Mouse (Mus musculus) left cerebral cortex, adult 2 months (tissue): Measurements from ENCODE around the gene Brpf3. TPM values are rescaled to one million over a fixed set of nuclear protein-coding genes. Genes with fewer than 3 reads are reported as not detected.
"Not testable (repeated sequence)": the region's sequence is repeated elsewhere in the genome, so short reads cannot be mapped to it uniquely, and the experiment has no call there.

ENCODE experiments used
- DNase-seq, 2 experiments: peaks; one replicate each; pipeline ENCODE4 v3.0.0; 2021 to 2022; ENCODE audit warnings: low spot score in 2 of 2, mixed read lengths in 1 of 2; ENCODE audit errors: extremely low spot score in 1 of 2
- H3K27ac ChIP-seq: fragments of 200-600 bp; 2 replicates; pipeline ENCODE4 v1.8.1; 2022
- H3K4me3 ChIP-seq: fragments of 200-600 bp; 2 replicates; pipeline ENCODE4 v1.8.1; 2022
- CTCF ChIP-seq: fragments of 200-600 bp; IDR thresholded peaks from 2 replicates; pipeline ENCODE4 v1.8.1; 2022; ENCODE audit warnings: antibody characterized with exemption, mild to moderate bottlenecking, moderate library complexity
- intact Hi-C: fragments of 180-260 bp; cut with DNase I; formaldehyde crosslinking; loops from one replicate; pipeline ENCODE4 v1.15.1; 2025
- long read RNA-seq, 2 experiments: library from polyadenylated mRNA; stranded (forward); transcript quantifications; one replicate each; pipeline ENCODE4 v2.0.0; 2021; ENCODE audit warnings: borderline mapping rate in 2 of 2
- total RNA-seq, 2 experiments: library from RNA; stranded (reverse); gene quantifications; 2 replicates each; pipeline ENCODE4 v1.2.3; 2021

Brpf3 gene
- total RNA-seq = 10 to 100 TPM; 49.1 to 49.5 TPM
- long read RNA-seq, experiment 1, full-length matches to known transcripts = 6 of 21 reads
- long read RNA-seq, experiment 1, partial matches to known transcripts = 3 of 21 reads
- long read RNA-seq, experiment 1, other reads (novel, unspliced or antisense) = 12 of 21 reads
- long read RNA-seq, experiment 2, full-length matches to known transcripts = 7 of 21 reads
- long read RNA-seq, experiment 2, partial matches to known transcripts = 2 of 21 reads
- long read RNA-seq, experiment 2, other reads (novel, unspliced or antisense) = 12 of 21 reads

- TF ChIP-seq CTCF = peak; percentile 55
- intact Hi-C loops = loop anchor here (2.0 kb wide), 3 partner anchors 38 to 110 kb away; partner anchors contain the start of genes Mapk14 and Slc26a8
- DNase-seq = peak; percentile 75
- H3K27ac ChIP-seq = peak within 1 kb of the TSS; percentile 97
- H3K4me3 ChIP-seq = peak within 1 kb of the TSS; percentile 70
Measured at GRCm38 (mm10) chr17:28800671-28801412, at the start of gene Brpf3. Gene Brpf3 (plus strand): TSS chr17:28801090.

GRCm38 (mm10) chr17:28756447-28756846 is 44.4 kb upstream of the Brpf3 start:
- no peak overlapping the region for H3K27ac ChIP-seq
- DNase-seq = no peak
- no peak overlapping the region for H3K4me3 ChIP-seq
- TF ChIP-seq CTCF = no peak
- intact Hi-C loops = no loop called here

- TF ChIP-seq CTCF = no peak
- Histone ChIP-seq H3K27ac (no peak overlapping the region), H3K4me3 (no peak overlapping the region)
- no peak for DNase-seq
- intact Hi-C loops = no loop called here
Measured at GRCm38 (mm10) chr17:28757470-28757869, 43.4 kb upstream of the Brpf3 start.

DNA sequence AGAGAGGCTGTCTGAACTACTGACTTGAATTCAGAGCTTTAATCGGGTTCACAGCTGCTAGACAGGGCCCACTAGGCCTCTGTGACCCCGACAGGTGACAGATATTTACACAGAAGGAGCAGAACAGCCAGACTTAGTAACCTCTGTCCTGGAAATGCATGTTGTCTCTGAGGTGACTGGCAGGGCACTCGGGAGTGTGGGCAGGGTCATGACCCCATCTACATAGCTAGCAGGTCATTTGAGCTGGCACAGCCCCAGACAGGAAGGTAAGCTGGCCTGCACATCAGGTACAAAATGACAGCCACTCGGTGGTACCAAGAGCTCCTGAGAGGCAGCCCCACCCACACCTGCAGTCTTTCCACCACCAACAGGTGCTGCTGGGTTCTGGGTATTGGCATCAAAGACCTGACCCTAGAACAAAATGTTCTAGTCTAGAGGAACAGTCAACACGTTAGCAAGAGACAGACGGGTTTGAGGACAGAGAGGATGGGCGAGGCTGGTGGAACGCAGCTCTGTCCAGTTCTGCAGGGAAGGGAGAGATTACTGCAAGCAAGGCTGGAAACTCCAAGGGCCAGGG is 40.1 kb upstream of the Brpf3 start:
- TF ChIP-seq CTCF = no peak
- no peak overlapping the region for H3K4me3 ChIP-seq
- no peak overlapping the region for H3K27ac ChIP-seq
- no peak for DNase-seq
- intact Hi-C loops = loop anchor here (5.0 kb wide), 1 partner anchor 116 kb away; no protein-coding TSS in a partner anchor

GRCm38 (mm10) chr17:28761871-28762270 is 39.0 kb upstream of the Brpf3 start:
- peak; percentile 64 to 77 for DNase-seq
- intact Hi-C loops = loop anchor here (1.0 to 5.0 kb wide), 3 partner anchors 39 to 164 kb away; partner anchors contain the start of gene Brpf3
- Histone ChIP-seq H3K27ac (no peak overlapping the region), H3K4me3 (no peak overlapping the region)
- peak; percentile 94 for TF ChIP-seq CTCF

GRCm38 (mm10) chr17:28766203-28766602 is 34.7 kb upstream of the Brpf3 start:
- no peak for TF ChIP-seq CTCF
- DNase-seq = no peak
- H3K4me3 ChIP-seq = no peak overlapping the region
- no peak overlapping the region for H3K27ac ChIP-seq
- intact Hi-C loops = no loop called here

- no peak overlapping the region for H3K27ac ChIP-seq
- no peak for DNase-seq
- TF ChIP-seq CTCF = no peak
- intact Hi-C loops = no loop called here
- H3K4me3 ChIP-seq = no peak overlapping the region
Measured at GRCm38 (mm10) chr17:28766781-28767515, 33.9 kb upstream of the Brpf3 start.

GRCm38 (mm10) chr17:28769121-28769874 is 31.6 kb upstream of the Brpf3 start, which contains the start of gene Mapk13:
Gene Mapk13 (plus strand): TSS chr17:28769297.
- intact Hi-C loops = no loop called here
- no peak within 1 kb of the TSS for H3K27ac ChIP-seq
- H3K4me3 ChIP-seq = peak within 1 kb of the TSS; percentile 26
- no peak for TF ChIP-seq CTCF
- no peak for DNase-seq

DNA sequence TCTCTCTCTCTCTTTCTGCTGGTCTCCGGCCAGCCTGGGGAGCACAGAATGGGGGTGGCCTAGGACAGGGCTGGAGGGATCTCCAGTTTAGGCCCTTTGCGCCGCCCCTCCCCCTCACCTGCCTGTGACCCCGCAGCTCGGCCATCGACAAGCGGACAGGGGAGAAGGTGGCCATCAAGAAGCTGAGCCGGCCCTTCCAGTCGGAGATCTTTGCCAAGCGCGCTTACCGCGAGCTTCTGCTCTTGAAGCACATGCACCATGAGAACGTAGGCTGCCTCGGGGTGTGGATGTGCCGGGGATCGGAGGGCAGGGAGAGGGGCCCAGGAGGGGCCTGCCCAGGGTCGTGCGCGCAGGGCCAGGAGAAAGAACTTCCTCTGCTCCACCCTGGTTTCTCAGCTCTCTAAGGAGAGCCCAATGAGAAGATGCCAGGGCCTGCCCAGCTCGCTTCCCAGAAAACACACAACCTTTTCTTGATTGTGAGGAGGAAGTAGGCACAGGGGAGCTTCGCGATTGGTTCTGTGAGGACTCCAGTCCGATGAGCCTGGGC is 30.9 kb upstream of the Brpf3 start:
- H3K27ac ChIP-seq = no peak overlapping the region
- peak overlapping the region; percentile 26 for H3K4me3 ChIP-seq
- no peak for DNase-seq
- intact Hi-C loops = no loop called here
- no peak for TF ChIP-seq CTCF

DNA sequence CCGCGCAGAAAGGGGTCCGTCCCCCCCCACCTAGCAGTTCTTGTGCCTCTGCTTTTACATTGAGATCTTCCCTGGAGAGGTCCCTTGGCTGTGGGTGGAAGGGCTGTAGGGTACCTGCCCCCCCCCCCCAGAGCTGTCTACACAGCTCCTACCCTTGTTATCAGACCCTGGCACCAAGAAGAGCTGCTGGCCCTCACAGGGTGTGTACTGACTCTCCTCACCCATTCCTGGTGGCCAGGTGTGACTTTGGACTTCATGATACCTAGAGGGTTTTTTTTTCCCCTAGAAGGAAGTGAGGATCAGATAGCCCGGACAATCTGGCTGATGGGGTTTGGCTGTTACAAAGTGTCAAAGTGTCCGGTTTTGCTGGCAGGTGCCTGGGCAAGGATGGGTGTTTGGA is 29.6 kb upstream of the Brpf3 start:
- no peak for TF ChIP-seq CTCF
- H3K27ac ChIP-seq = no peak overlapping the region
- no peak overlapping the region for H3K4me3 ChIP-seq
- intact Hi-C loops = no loop called here
- DNase-seq = no peak

GRCm38 (mm10) chr17:28774303-28774702 is 26.6 kb upstream of the Brpf3 start:
- H3K27ac ChIP-seq, intact Hi-C loops, DNase-seq, H3K4me3 ChIP-seq: not testable (repeated sequence)
